Mouse (Mus musculus) spleen, postnatal 4 days (tissue): Measurements from ENCODE around the gene 1700001K19Rik.
A peak's percentile ranks its signal among the peaks of the same experiment; 100 is the strongest.
"Not testable (repeated sequence)": the region's sequence is repeated elsewhere in the genome, so short reads cannot be mapped to it uniquely, and the experiment has no call there.

Source experiments
- DNase-seq, 2 experiments: peaks; one replicate each; pipeline ENCODE4 v3.0.0; 2022; ENCODE audit warnings: low spot score in 2 of 2

1700001K19Rik gene

GRCm38 (mm10) chr12:110696173-110696974, 14.0 kb upstream of the 1700001K19Rik start:
- peak; percentile 99 to 100 for DNase-seq

DNA sequence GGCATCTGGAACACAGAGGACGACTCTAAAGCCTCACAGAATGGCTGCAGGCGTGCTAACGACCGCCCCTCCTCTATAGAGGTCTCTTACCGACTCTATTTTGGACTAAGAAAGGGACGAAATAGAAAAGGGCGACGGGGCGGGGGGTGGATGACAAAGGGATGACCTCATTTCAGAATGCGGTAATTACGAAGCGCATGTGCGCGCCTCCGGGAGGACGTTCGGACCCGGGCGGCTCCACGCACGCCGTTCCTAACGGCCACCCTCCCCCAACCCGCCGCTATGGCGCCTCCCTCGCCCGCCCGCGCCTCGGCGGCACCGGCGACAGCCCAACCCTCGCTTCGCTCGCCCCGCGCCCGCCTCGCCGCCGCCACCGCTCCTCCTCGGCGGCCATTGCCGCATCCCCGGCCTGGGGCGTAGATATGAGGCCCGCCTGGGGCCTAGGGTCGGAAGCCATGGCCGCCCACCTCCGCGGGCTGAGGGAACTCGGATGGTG, 13.3 kb upstream of the 1700001K19Rik start:
- DNase-seq, result peak in 1 of 2 experiments; percentile 54

DNA sequence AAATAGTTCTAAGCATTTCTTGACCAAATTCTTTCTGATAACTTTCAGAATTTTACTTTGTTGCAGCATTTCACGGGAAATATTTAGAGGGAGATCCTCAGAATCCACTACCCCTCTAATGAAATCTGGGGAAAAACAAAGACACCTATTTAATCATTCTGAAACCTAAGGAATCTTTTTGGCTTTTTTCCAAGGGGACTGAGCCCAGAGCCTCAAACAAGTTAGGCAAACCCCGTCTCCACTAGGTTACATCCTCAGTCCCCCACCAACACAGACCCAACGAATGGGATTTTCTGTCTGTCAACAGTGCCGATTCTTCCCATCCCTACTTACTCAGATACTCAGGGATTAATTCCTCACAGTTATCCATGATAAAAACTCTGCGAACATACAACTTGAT, 11.0 kb upstream of the 1700001K19Rik start:
- not testable (repeated sequence) for DNase-seq

GRCm38 (mm10) chr12:110689919-110690643, 7.7 kb upstream of the 1700001K19Rik start:
- no peak for DNase-seq

GRCm38 (mm10) chr12:110688921-110689320, 6.5 kb upstream of the 1700001K19Rik start:
- DNase-seq, result not testable (repeated sequence)

DNA sequence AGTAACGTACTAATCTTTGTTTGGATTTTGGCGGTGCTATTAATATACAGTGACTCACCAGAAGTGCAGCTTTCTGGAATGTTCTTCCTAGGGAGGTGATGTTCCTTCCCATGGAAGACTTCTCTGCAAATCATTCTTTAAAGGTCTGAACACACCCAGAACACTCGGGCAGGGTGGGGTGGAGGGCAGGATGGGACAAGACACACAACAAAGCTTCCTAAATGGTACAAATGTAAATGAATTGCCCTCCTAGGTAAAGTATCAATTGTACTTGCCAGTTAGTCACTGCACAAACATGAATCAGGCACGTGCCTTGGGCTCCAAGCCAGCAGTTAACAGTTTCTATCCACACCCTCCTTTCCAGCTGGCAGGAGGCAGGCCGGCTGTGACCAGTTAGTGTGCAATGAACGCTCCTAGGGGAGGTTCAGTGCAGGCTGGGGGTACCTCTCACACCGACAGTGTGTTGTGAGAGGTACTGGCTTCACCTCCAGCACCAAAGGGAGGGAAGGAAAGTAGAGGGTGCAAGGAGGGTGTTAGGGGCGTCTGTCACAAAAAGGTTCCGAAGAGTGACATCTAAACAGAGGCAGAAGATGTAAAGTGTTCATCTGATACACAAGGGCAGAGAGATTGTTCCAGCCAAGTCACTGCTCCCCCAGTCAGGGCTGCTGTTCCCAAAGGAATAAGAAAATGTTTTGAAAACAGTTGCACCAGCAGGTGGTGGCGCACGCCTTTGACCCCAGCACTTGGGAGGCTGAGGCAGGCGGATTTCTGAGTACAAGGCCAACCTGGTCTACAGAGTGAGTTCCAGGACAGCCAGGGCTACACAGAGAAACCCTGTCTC, 5.7 kb upstream of the 1700001K19Rik start:
- DNase-seq, result no peak

GRCm38 (mm10) chr12:110683580-110683979, 1.2 kb upstream of the 1700001K19Rik start:
- no peak for DNase-seq

GRCm38 (mm10) chr12:110681878-110682277, 541 bp downstream of the 1700001K19Rik start:
- DNase-seq, result no peak

DNA sequence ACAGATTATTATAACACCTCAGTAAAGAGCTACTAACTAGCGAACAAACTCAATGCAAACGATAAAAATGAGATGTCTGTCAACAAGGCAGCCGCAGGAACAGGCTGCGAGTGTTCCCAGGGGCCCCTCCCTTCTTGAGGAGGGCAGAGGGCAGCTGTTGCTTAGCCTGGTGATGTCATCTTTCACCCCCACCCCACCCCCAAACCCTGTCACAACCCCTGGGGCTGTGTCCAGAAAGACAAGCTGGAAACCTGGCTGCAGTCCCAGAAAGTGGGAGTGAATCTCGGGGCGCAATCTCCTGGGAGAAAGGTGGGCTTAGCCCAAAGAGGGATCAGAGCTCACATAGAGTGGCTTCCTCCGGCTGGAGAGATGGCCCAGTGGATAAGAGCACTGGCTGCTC, 1.2 kb downstream of the 1700001K19Rik start:
- no peak for DNase-seq

DNA sequence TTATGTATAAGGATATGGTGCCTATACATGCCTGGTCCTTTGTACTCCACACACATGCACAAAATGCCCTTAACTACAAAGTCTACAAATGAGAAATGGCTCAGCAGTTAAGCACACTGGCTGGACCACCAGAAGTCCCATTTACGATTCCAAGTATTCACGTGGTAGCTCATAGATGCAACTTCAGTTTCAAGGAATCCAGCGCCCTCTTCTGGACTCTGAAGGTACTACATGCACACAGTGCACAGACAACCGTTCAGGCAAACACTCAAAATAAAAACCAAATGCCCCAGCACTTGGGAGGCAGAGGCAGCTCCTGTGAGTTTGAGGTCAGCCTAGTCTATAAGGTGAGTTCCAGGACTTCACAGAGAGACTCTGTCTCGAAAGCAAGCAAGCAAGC, 8.2 kb downstream of the 1700001K19Rik start:
- peak; percentile 37 to 76 for DNase-seq

- no peak for DNase-seq
Measured at GRCm38 (mm10) chr12:110667466-110668077, 14.8 kb downstream of the 1700001K19Rik start.

- no peak for DNase-seq
Measured at GRCm38 (mm10) chr12:110661746-110662145, 20.7 kb downstream of the 1700001K19Rik start.

GRCm38 (mm10) chr12:110651464-110651863, 31.0 kb downstream of the 1700001K19Rik start:
- no peak for DNase-seq

- no peak for DNase-seq
Measured at GRCm38 (mm10) chr12:110650241-110650641, 32.2 kb downstream of the 1700001K19Rik start.

DNA sequence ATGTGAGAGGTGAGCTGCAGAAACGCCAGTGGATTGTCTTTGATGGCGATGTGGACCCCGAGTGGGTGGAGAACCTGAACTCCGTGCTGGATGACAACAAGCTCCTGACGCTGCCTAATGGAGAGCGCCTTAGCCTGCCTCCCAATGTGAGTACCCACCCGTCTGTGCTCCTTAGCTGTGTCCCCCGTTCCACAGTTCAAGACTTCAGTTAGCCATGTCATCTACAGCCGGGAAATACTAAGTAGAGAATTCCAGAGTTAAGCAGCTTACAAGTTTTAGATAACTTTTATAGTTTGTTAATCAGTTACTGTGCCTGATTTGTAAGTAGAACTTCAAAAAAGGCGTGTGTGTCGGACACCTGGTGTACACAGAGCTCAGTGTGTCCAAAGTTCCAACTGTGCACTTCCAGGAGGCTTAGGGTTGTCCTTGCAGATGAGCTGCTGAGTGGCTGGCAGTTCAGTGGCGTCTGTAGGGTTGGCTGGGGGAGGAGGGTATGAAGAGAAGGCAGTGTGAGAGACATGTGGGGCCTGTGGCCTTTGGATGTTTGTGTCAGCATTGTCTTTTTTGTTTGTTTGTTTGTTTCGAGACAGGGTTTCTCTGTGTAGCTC, 44.8 kb downstream of the 1700001K19Rik start:
- no peak for DNase-seq

DNA sequence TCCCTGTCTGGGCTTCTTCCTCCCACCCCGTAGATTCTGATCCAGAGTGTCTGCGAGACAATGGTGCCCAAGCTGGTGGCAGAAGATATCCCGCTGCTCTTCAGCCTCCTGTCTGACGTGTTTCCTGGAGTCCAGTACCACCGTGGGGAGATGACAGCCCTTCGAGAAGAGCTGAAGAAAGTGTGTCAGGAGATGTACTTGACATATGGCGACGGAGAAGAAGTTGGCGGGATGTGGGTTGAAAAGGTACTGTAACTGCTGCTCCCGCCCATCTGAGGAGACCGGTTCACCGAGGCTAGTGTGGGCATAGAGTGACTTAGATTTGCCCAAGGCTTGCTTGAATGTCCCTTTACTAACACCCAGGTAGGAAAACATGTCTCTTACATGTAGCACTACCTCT, 46.1 kb downstream of the 1700001K19Rik start:
- DNase-seq, result no peak

- no peak for DNase-seq
Measured at GRCm38 (mm10) chr12:110630056-110630455, 52.4 kb downstream of the 1700001K19Rik start.
